Mouse (Mus musculus) heart, embryonic 10.5 days (tissue): Measurements from ENCODE around the gene 2410004P03Rik. TPM values are rescaled to one million over a fixed set of nuclear protein-coding genes. Genes with fewer than 3 reads are reported as not detected.

Source experiments
- DNase-seq: peaks from one replicate; pipeline ENCODE4 v3.0.0-alpha.2; 2017; ENCODE audit warnings: low spot score
- H3K27ac ChIP-seq: fragments of 300-500 bp; sonication (generic); 2 replicates; pipeline ENCODE4 v1.5.1; 2016; ENCODE audit warnings: mild to moderate bottlenecking
- H3K27me3 ChIP-seq: fragments of 300-500 bp; sonication (generic); 2 replicates; pipeline ENCODE4 v1.6.1; 2016; ENCODE audit warnings: mild to moderate bottlenecking; ENCODE audit not compliant: poor library complexity, insufficient read depth, severe bottlenecking
- H3K36me3 ChIP-seq: fragments of 300-500 bp; sonication (generic); 2 replicates; pipeline ENCODE4 v1.6.1; 2016; ENCODE audit warnings: mild to moderate bottlenecking, moderate library complexity
- H3K4me1 ChIP-seq: fragments of 300-500 bp; sonication (generic); 2 replicates; pipeline ENCODE4 v1.6.1; 2016; ENCODE audit warnings: mild to moderate bottlenecking
- H3K4me3 ChIP-seq: fragments of 300-500 bp; sonication (generic); 2 replicates; pipeline ENCODE4 v1.5.1; 2016; ENCODE audit warnings: mild to moderate bottlenecking, moderate library complexity
- H3K9me3 ChIP-seq: fragments of 300-500 bp; sonication (generic); 2 replicates; pipeline ENCODE4 v1.6.1; 2016; ENCODE audit warnings: mild to moderate bottlenecking, moderate library complexity
- WGBS: fragments of 180-500 bp; shearing (Covaris S2); methylation state at CpG from one replicate; pipeline ENCODE4 v1.1.7; 2016; 5-methylcytosine and 5-hydroxymethylcytosine counted together
- polyA plus RNA-seq: library from polyadenylated mRNA; unstranded; fragments of >200 nt; fragmentation: Nextera tagmentation; extraction: Ambion mirVana; gene quantifications from 2 replicates; pipeline ENCODE4 v1.2.1, GENCODE M21; 2016

2410004P03Rik gene
- polyA plus RNA-seq, 1 experiment from 2014 or later, result 0.19 TPM

- no peak for DNase-seq
- no peaks in the 10 kb centered on the region for H3K9me3 ChIP-seq
- no peak overlapping the region for H3K4me3 ChIP-seq
- no peak overlapping the region for H3K27ac ChIP-seq
- H3K36me3 ChIP-seq, result peaks cover 93% of the 10 kb centered on the region
- H3K27me3 ChIP-seq, result no peaks in the 10 kb centered on the region
- no peaks in the 10 kb centered on the region for H3K4me1 ChIP-seq
These were observed 34.4 kb downstream of the 2410004P03Rik start for GRCm38 (mm10) chr12:16977120-16977519.

- Histone ChIP-seq H3K4me1 (no peaks in the 10 kb centered on the region), H3K27ac (no peak overlapping the region), H3K4me3 (no peak overlapping the region), H3K36me3 (peaks cover 70% of the 10 kb centered on the region), H3K9me3 (no peaks in the 10 kb centered on the region), H3K27me3 (no peaks in the 10 kb centered on the region)
- DNase-seq, result no peak
- WGBS, result 96% methylated on average over 2 of the region's 2 CpGs
These were observed 44.7 kb downstream of the 2410004P03Rik start for GRCm38 (mm10) chr12:16966811-16967210.

- H3K27me3 ChIP-seq, result no peaks in the 10 kb centered on the region
- no peak overlapping the region for H3K4me3 ChIP-seq
- H3K4me1 ChIP-seq, result no peaks in the 10 kb centered on the region
- no peak overlapping the region for H3K27ac ChIP-seq
- peaks cover 71% of the 10 kb centered on the region for H3K36me3 ChIP-seq
- H3K9me3 ChIP-seq, result no peaks in the 10 kb centered on the region
- DNase-seq, result no peak
- WGBS, result 82% methylated on average over 2 of the region's 2 CpGs
These were observed 48.2 kb downstream of the 2410004P03Rik start for GRCm38 (mm10) chr12:16963354-16963753.

GRCm38 (mm10) chr12:16958851-16959250 is 52.7 kb downstream of the 2410004P03Rik start:
- Histone ChIP-seq H3K4me3 (no peak overlapping the region), H3K9me3 (no peaks in the 10 kb centered on the region), H3K27me3 (no peaks in the 10 kb centered on the region), H3K4me1 (no peaks in the 10 kb centered on the region), H3K27ac (no peak overlapping the region), H3K36me3 (peaks cover 75% of the 10 kb centered on the region)
- WGBS, result 55% methylated on average over 1 of the region's 1 CpGs
- no peak for DNase-seq

Other genes starting within 250 kb of the 2410004P03Rik start
- 5.5 TPM in 2 replicates for gene Greb1, start 210.8 kb downstream of the 2410004P03Rik start, polyA plus RNA-seq
- gene E2f6, start 200.8 kb downstream of the 2410004P03Rik start, polyA plus RNA-seq, result 52.8 and 63.4 TPM in 2 replicates
- gene Rock2, start 116.8 kb downstream of the 2410004P03Rik start, polyA plus RNA-seq, result 16.9 and 19.6 TPM in 2 replicates
- gene Pqlc3, start 11.3 kb downstream of the 2410004P03Rik start, polyA plus RNA-seq, result 4.1 and 4.4 TPM in 2 replicates
- gene Kcnf1, start 165.2 kb upstream of the 2410004P03Rik start, polyA plus RNA-seq, result 0.85 and 1.1 TPM in 2 replicates